Mouse (Mus musculus) limb, embryonic 10.5 days (tissue): ENCODE results near the gene Aldh5a1. TPM values are rescaled to one million over a fixed set of nuclear protein-coding genes. Genes with fewer than 3 reads are reported as not detected.

Experiments
- DNase-seq: peaks from one replicate; pipeline ENCODE4 v3.0.0-alpha.2; 2017; ENCODE audit warnings: low spot score
- H3K27ac ChIP-seq: fragments of 300-500 bp; sonication (generic); 2 replicates; pipeline ENCODE4 v1.5.1; 2016; ENCODE audit warnings: mild to moderate bottlenecking
- H3K27me3 ChIP-seq: fragments of 300-500 bp; sonication (generic); 2 replicates; pipeline ENCODE4 v1.6.1; 2016; ENCODE audit warnings: low read depth, mild to moderate bottlenecking; ENCODE audit not compliant: poor library complexity, severe bottlenecking
- H3K36me3 ChIP-seq: fragments of 300-500 bp; sonication (generic); 2 replicates; pipeline ENCODE4 v1.6.1; 2016; ENCODE audit warnings: mild to moderate bottlenecking, moderate library complexity
- H3K4me1 ChIP-seq: fragments of 300-500 bp; sonication (generic); 2 replicates; pipeline ENCODE4 v1.6.1; 2016
- H3K4me3 ChIP-seq: fragments of 300-500 bp; sonication (generic); 2 replicates; pipeline ENCODE4 v1.5.1; 2016; ENCODE audit warnings: mild to moderate bottlenecking, moderate library complexity
- H3K9me3 ChIP-seq: fragments of 300-500 bp; sonication (generic); replicated peaks from 2 replicates; pipeline ENCODE4 v1.6.1; 2016; ENCODE audit warnings: mild to moderate bottlenecking
- WGBS: fragments of 180-500 bp; shearing (Covaris S2); methylation state at CpG from one replicate; pipeline ENCODE4 v1.1.7; 2016; 5-methylcytosine and 5-hydroxymethylcytosine counted together
- polyA plus RNA-seq: library from polyadenylated mRNA; unstranded; fragments of >200 nt; fragmentation: Nextera tagmentation; extraction: Ambion mirVana; gene quantifications from 2 replicates; pipeline ENCODE4 v1.2.1, GENCODE M21; 2016

Gene Aldh5a1
- polyA plus RNA-seq, 1 experiment from 2014 or later: 5.6 TPM

DNA sequence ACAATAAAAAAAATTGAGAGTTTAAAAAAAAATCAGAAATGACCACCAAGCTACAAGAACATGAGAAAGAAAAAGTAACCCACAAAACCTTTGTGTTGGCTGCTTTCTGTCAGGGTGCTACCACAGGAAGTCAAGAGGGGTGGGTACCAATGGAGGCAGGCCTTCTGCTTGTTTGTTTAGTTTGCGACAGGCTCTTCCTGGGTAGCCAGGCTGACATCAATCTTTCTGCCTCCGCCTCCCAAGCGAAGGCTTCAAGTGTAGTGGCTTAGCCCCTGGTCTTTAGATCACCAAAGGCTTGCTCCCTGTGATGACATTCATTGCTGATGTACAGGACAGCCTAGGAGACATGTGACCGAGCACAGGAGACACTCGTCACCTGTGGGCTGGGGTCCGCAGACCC, 16.2 kb downstream of the Aldh5a1 start:
- Histone ChIP-seq H3K27ac (no peak overlapping the region), H3K4me1 (no peaks in the 10 kb centered on the region), H3K36me3 (peaks cover 20% of the 10 kb centered on the region), H3K27me3 (no peaks in the 10 kb centered on the region), H3K9me3 (no peaks in the 10 kb centered on the region), H3K4me3 (no peak overlapping the region)
- DNase-seq: no peak
- 73% methylated on average over 6 of the region's 6 CpGs for WGBS

GRCm38 (mm10) chr13:24920333-24920977, 17.0 kb downstream of the Aldh5a1 start:
- no peaks in the 10 kb centered on the region for H3K9me3 ChIP-seq
- DNase-seq: peak; percentile 50
- H3K27me3 ChIP-seq: no peaks in the 10 kb centered on the region
- H3K27ac ChIP-seq: no peak overlapping the region
- no peak overlapping the region for H3K4me3 ChIP-seq
- H3K36me3 ChIP-seq: peaks cover 20% of the 10 kb centered on the region
- no peaks in the 10 kb centered on the region for H3K4me1 ChIP-seq
- WGBS: 30% methylated on average over 5 of the region's 5 CpGs

GRCm38 (mm10) chr13:24915831-24916230, 21.6 kb downstream of the Aldh5a1 start:
- Histone ChIP-seq H3K4me1 (no peaks in the 10 kb centered on the region), H3K27me3 (no peaks in the 10 kb centered on the region), H3K4me3 (no peak overlapping the region), H3K27ac (no peak overlapping the region), H3K36me3 (peaks cover 26% of the 10 kb centered on the region), H3K9me3 (no peaks in the 10 kb centered on the region)
- WGBS: 69% methylated on average over 13 of the region's 13 CpGs
- no peak for DNase-seq

DNA sequence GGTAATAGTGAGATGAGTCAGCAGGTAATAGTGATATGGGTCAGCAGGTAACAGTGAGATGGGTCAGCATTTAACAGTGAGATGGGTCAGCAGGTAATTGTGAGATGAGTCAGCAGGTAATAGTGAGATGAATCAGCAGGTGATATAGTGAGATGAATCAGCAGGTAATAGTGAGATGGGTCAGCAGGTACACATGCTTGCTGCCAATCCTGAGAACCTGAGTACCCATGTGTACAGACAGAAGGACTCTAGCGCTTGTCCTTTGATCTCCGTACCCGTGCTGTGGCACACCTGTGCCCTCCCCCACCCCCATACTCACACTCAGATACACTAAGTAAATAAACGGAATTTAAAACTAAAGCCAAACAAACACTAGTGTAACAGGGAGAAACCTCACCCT, 22.5 kb downstream of the Aldh5a1 start:
- Histone ChIP-seq H3K36me3 (peaks cover 26% of the 10 kb centered on the region), H3K4me3 (no peak overlapping the region), H3K4me1 (no peaks in the 10 kb centered on the region), H3K27ac (no peak overlapping the region), H3K9me3 (no peaks in the 10 kb centered on the region), H3K27me3 (no peaks in the 10 kb centered on the region)
- no peak for DNase-seq
- 94% methylated on average over 4 of the region's 4 CpGs for WGBS

DNA sequence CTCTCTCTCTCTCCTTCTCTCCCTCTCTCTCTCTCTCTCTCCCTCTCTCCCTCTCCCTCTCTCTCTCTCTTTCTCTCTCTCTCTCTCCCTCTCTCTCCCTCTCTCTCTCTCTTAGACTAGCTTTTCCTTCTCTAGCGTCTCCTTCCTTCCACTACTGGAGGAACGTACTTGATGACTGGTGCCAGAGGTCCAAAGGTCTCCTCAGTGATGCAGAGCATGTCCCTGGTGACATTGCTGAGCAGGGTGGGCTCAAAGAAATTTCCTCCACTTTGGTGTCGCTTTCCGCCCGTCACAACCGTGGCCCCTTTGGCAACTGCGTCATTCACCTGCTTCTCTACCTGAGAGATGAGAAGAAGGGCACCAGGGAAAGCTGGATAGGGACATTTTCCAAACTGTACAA, 23.9 kb downstream of the Aldh5a1 start:
- Histone ChIP-seq H3K4me1 (no peaks in the 10 kb centered on the region), H3K27ac (no peak overlapping the region), H3K4me3 (no peak overlapping the region), H3K36me3 (peaks cover 26% of the 10 kb centered on the region), H3K9me3 (no peaks in the 10 kb centered on the region), H3K27me3 (no peaks in the 10 kb centered on the region)
- DNase-seq: no peak
- WGBS: 94% methylated on average over 7 of the region's 7 CpGs

GRCm38 (mm10) chr13:24909112-24909511, 28.3 kb downstream of the Aldh5a1 start:
- peaks cover 14% of the 10 kb centered on the region for H3K36me3 ChIP-seq
- H3K9me3 ChIP-seq: no peaks in the 10 kb centered on the region
- no peaks in the 10 kb centered on the region for H3K27me3 ChIP-seq
- H3K27ac ChIP-seq: no peak overlapping the region
- H3K4me3 ChIP-seq: no peak overlapping the region
- 90% methylated on average over 1 of the region's 1 CpGs for WGBS
- DNase-seq: no peak
- 0 out of 2 replicates have a peak, but pooled peaks cover 2% of the 10 kb centered on the region for H3K4me1 ChIP-seq

DNA sequence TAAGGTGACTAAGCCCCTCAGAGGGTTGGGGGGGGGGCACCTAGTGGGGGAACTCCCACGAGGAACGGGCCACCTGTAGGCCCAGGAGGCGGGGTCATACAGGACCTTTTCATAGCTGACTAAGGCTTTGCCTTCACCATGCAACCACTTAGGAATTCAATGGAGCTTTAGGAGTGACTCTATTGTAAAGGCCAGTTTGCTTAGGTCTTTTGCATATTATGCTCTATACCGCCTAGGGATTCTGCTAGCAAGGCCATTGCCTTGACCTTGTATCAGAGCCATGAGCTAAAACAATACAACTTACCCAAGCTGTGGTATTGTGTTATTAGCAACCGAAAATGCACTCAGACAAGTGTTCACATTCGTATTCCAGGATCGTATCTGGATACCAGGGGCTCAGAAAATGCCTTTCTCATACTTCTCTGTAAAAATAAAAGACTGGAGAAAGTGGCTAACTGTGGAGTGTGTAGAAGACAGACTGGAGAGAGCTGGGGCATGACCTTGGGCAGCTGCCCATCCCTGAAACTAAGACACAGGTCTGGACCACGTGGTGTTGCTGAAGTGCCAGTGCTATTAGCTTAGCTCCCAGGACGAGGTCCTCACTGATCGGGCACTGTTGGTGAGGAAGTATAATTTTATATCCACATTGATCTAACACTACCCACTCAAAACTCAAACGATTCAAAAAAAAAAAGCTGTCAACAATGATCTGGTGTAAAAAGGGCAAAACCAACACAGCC, 30.5 kb downstream of the Aldh5a1 start:
- WGBS: 87% methylated on average over 11 of the region's 11 CpGs
- Histone ChIP-seq H3K27ac (no peak overlapping the region), H3K27me3 (no peaks in the 10 kb centered on the region), H3K9me3 (no peaks in the 10 kb centered on the region), H3K4me1 (0 out of 2 replicates have a peak, but pooled peaks cover 2% of the 10 kb centered on the region), H3K4me3 (no peak overlapping the region), H3K36me3 (peaks cover 6% of the 10 kb centered on the region)
- no peak for DNase-seq

- Histone ChIP-seq H3K27me3 (no peaks in the 10 kb centered on the region), H3K9me3 (no peaks in the 10 kb centered on the region), H3K4me1 (0 out of 2 replicates have a peak, but pooled peaks cover 2% of the 10 kb centered on the region), H3K27ac (no peak overlapping the region), H3K36me3 (no peaks in the 10 kb centered on the region), H3K4me3 (no peak overlapping the region)
- 93% methylated on average over 12 of the region's 12 CpGs for WGBS
- DNase-seq: no peak
Measured at GRCm38 (mm10) chr13:24905422-24905821, 32.0 kb downstream of the Aldh5a1 start.

- Histone ChIP-seq H3K4me1 (0 out of 2 replicates have a peak, but pooled peaks cover 2% of the 10 kb centered on the region), H3K9me3 (no peaks in the 10 kb centered on the region), H3K27me3 (no peaks in the 10 kb centered on the region), H3K4me3 (no peak overlapping the region), H3K27ac (no peak overlapping the region), H3K36me3 (no peaks in the 10 kb centered on the region)
- WGBS: 80% methylated on average over 6 of the region's 6 CpGs
- no peak for DNase-seq
Measured at GRCm38 (mm10) chr13:24903412-24903811, 34.0 kb downstream of the Aldh5a1 start.

DNA sequence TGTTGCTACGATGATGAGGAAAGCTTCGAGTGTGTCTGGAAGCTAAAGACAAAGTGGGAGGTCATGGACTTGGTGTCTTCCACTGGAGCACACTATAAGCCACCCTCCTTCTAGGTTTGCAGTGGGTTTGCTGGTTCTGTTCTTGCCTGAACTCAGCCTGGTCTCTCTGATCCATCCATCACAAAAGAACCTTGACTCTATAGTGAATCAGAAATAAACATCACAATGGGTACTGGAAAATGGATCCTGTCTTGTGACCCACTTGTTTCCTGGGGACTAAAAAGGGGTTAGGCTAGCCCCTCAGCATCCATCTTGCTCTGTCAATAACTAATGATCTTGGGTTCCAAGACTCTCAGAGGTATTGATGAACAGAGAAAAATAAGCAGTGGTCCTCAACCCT, 35.5 kb downstream of the Aldh5a1 start:
- 93% methylated on average over 2 of the region's 2 CpGs for WGBS
- 0 out of 2 replicates have a peak, but pooled peaks cover 2% of the 10 kb centered on the region for H3K4me1 ChIP-seq
- no peak for DNase-seq
- H3K27ac ChIP-seq: no peak overlapping the region
- no peaks in the 10 kb centered on the region for H3K27me3 ChIP-seq
- H3K9me3 ChIP-seq: no peaks in the 10 kb centered on the region
- H3K4me3 ChIP-seq: no peak overlapping the region
- H3K36me3 ChIP-seq: no peaks in the 10 kb centered on the region

- 86% methylated on average over 2 of the region's 2 CpGs for WGBS
- Histone ChIP-seq H3K27me3 (no peaks in the 10 kb centered on the region), H3K4me1 (no peaks in the 10 kb centered on the region), H3K36me3 (no peaks in the 10 kb centered on the region), H3K4me3 (no peak overlapping the region), H3K27ac (no peak overlapping the region), H3K9me3 (no peaks in the 10 kb centered on the region)
- DNase-seq: no peak
Measured at GRCm38 (mm10) chr13:24893880-24894279, 43.6 kb downstream of the Aldh5a1 start.

DNA sequence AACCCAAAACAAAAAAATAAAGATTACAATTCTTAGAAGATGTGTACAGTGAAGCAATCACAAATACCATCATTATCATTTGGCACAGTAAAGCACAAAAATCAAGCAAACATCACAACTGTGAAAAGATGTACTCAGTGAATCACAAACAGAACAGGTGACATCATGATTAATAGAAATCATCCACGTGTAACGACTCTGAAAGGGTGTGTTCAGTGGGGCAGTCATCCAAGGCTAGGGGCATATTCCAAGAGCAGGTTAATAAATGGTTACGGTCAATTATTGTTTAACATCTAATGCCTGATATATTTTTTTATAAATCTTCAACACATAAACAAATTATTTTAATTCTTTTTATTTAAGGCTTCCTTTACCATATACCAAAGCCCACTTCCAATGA, 44.9 kb downstream of the Aldh5a1 start:
- Histone ChIP-seq H3K36me3 (no peaks in the 10 kb centered on the region), H3K27me3 (no peaks in the 10 kb centered on the region), H3K4me3 (no peak overlapping the region), H3K4me1 (no peaks in the 10 kb centered on the region), H3K27ac (no peak overlapping the region), H3K9me3 (no peaks in the 10 kb centered on the region)
- no peak for DNase-seq
- WGBS: 91% methylated on average over 3 of the region's 3 CpGs

DNA sequence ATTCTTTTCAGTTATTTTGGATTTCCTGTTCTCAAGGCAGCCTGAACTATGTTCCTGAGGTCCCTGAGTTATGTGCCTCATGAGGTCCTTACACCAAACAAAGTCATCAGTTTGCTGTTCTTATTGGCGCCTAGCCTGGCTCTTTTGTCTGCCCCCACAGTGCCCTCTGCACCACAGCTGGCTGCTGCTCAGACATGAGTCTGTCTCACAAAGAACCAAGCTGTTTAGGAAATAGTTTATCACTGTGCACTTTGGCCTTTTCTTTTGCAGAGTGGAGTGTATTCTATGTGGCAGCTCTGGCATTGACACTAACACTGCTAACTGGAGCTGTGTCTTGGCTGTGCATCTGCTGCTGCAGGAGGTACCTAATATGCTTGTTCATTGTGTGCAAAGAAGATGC, 47.9 kb downstream of the Aldh5a1 start:
- WGBS: 76% methylated on average over 1 of the region's 1 CpGs

More for the DNA sequence above, 47.9 kb downstream of the Aldh5a1 start:
- no peaks in the 10 kb centered on the region for H3K9me3 ChIP-seq
- DNase-seq: no peak
- H3K4me3 ChIP-seq: no peak overlapping the region
- H3K36me3 ChIP-seq: no peaks in the 10 kb centered on the region
- H3K4me1 ChIP-seq: no peaks in the 10 kb centered on the region
- no peaks in the 10 kb centered on the region for H3K27me3 ChIP-seq
- H3K27ac ChIP-seq: no peak overlapping the region
